In genomic region chr5:147727481-147727880, GRCm38 (mm10) we compare ENCODE assay signal across 19 mouse cellular contexts.
"Had no signal": no experiment of that assay in that cellular context is flagged by ENCODE, and none has a peak within 500 bp of the region (broad histone marks: within the 10 kb centered on the region; RNA-seq: fewer than 3 reads in every experiment).

No protein-coding gene starts in this region.

- H3K36me3 ChIP-seq: limb, embryonic 12.5 days; limb, embryonic 15.5 days; neural tube, embryonic 12.5 days; stomach, embryonic 15.5 days had no signal

- H3K9ac ChIP-seq: limb, embryonic 12.5 days; limb, embryonic 15.5 days; liver, embryonic 14.5 days; liver, postnatal 0 days; lung, embryonic 14.5 days; neural tube, embryonic 12.5 days; stomach, embryonic 15.5 days had no signal

- H3K4me2 ChIP-seq: limb, embryonic 12.5 days; limb, embryonic 15.5 days; liver, embryonic 11.5 days; neural tube, embryonic 12.5 days; stomach, embryonic 15.5 days had no signal

- ATAC-seq: liver, postnatal 0 days; lung, postnatal 0 days had no signal

- H3K27ac ChIP-seq: kidney, postnatal 0 days; layer of hippocampus, adult 2 months; limb, embryonic 12.5 days; limb, embryonic 15.5 days; liver, embryonic 14.5 days; macrophage; neural tube, embryonic 12.5 days; stomach, embryonic 15.5 days had no signal

- H3K9me3 ChIP-seq: limb, embryonic 12.5 days; limb, embryonic 15.5 days; neural tube, embryonic 12.5 days; stomach, embryonic 15.5 days had no signal

- H3K4me3 ChIP-seq: layer of hippocampus, adult 2 months; limb, embryonic 12.5 days; limb, embryonic 15.5 days; neural tube, embryonic 12.5 days; stomach, embryonic 15.5 days had no signal

- DNase-seq: kidney, postnatal 25 days; layer of hippocampus, adult 9-11 months; retina, postnatal 1 day; right cerebral cortex, postnatal 25 days; spleen, adult 18-20 months; thymus, adult 18-20 months; thymus, postnatal 36 days had no signal
